Mouse (Mus musculus) CH12.LX (cell line): ENCODE data around the gene Mgat4e.

ENCODE experiments used
- BHLHE40 ChIP-seq: IDR thresholded peaks from 2 replicates; pipeline ENCODE4 v1.6.1; 2011; ENCODE audit warnings: mild to moderate bottlenecking, low read depth, low read length, improper control_type of control experiment
- CTCF ChIP-seq, 2 experiments: IDR thresholded peaks in 1 of 2; conservative IDR thresholded peaks in 1 of 2; 2 replicates each; pipeline ENCODE4 v1.5.1; 2011 to 2012; ENCODE audit warnings: low read depth in 2 of 2, low read length in 2 of 2, improper control_type of control experiment in 1 of 2, inconsistent platforms in 1 of 2, mild to moderate bottlenecking in 1 of 2, moderate library complexity in 1 of 2
- E2F4 ChIP-seq: IDR thresholded peaks from 2 replicates; pipeline ENCODE4 v1.6.1; 2011; ENCODE audit warnings: low read depth, low read length, improper control_type of control experiment; ENCODE audit not compliant: insufficient replicate concordance
- HCFC1 ChIP-seq: IDR thresholded peaks from 2 replicates; pipeline ENCODE4 v1.6.1; 2012; ENCODE audit warnings: low read depth, mild to moderate bottlenecking, inconsistent platforms, low read length, improper control_type of control experiment
- KAT2A ChIP-seq: IDR thresholded peaks from 2 replicates; pipeline ENCODE4 v1.6.1; 2012; ENCODE audit warnings: low read length, improper control_type of control experiment, inconsistent platforms; ENCODE audit not compliant: insufficient replicate concordance
- MAFK ChIP-seq: IDR thresholded peaks from 2 replicates; pipeline ENCODE4 v1.6.1; 2011; ENCODE audit warnings: low read length, improper control_type of control experiment; ENCODE audit not compliant: insufficient replicate concordance
- MAZ ChIP-seq: IDR thresholded peaks from 2 replicates; pipeline ENCODE4 v1.6.1; 2012; ENCODE audit warnings: low read depth, mild to moderate bottlenecking, inconsistent platforms, low read length, improper control_type of control experiment, moderate library complexity
- POLR2A ChIP-seq: IDR thresholded peaks from 2 replicates; pipeline ENCODE4 v1.6.1; 2011; ENCODE audit warnings: low read depth, mild to moderate bottlenecking, improper control_type of control experiment, low read length
- RCOR1 ChIP-seq: conservative IDR thresholded peaks from 2 replicates; pipeline ENCODE4 v1.6.1; 2012; ENCODE audit warnings: low read depth, mild to moderate bottlenecking, inconsistent platforms, low read length, improper control_type of control experiment
- SIN3A ChIP-seq: IDR thresholded peaks from 2 replicates; pipeline ENCODE4 v1.6.1; 2012; ENCODE audit warnings: low read length, improper control_type of control experiment, inconsistent platforms
- SMC3 ChIP-seq: IDR thresholded peaks from 2 replicates; pipeline ENCODE4 v1.6.1; 2011; ENCODE audit warnings: low read depth, low read length, improper control_type of control experiment
- UBTF ChIP-seq: IDR thresholded peaks from 2 replicates; pipeline ENCODE4 v1.6.1; 2012; ENCODE audit warnings: low read depth, mild to moderate bottlenecking, inconsistent platforms, low read length, improper control_type of control experiment, moderate library complexity
- USF1 ChIP-seq: IDR thresholded peaks from 2 replicates; pipeline ENCODE4 v1.6.1; 2014; ENCODE audit warnings: low read depth, mild to moderate bottlenecking, inconsistent platforms, low read length, improper control_type of control experiment
- ZNF384 ChIP-seq: IDR thresholded peaks from 2 replicates; pipeline ENCODE4 v1.6.1; 2012; ENCODE audit warnings: low read depth, low read length, improper control_type of control experiment, inconsistent platforms

- TF ChIP-seq POLR2A (no peak), MAFK (no peak), USF1 (no peak), CTCF (conservative IDR thresholded peaks at IDR 0.05 in 1 of 2, IDR thresholded peaks at IDR 0.05 in 1 of 2; ENCODE audit: low read depth in 2 of 2, low read length in 2 of 2) (no peak), HCFC1 (no peak), MAZ (no peak), RCOR1 (no peak), E2F4 (no peak), ZNF384 (no peak), UBTF (no peak), SIN3A (no peak), BHLHE40 (no peak), SMC3 (no peak), KAT2A (no peak)
These were observed 9.0 kb upstream of the Mgat4e start for GRCm38 (mm10) chr1:134558511-134558910.
